Mouse (Mus musculus): ENCODE data around the gene Ldlrad1. TPM values are rescaled to one million over a fixed set of nuclear protein-coding genes. Genes with fewer than 3 reads are reported as not detected.

Gene Ldlrad1
- total RNA-seq (2015) (not detected in 2 replicates), total RNA-seq (2017) (not detected in 2 replicates)

- ATAC-seq (ENCODE audit: poor library complexity, severe bottlenecking), result no peak
These were observed at the start of gene Ldlrad1 for GRCm38 (mm10) chr4:107208880-107209279. Gene Ldlrad1, plus strand, starts transcription at chr4:107209180.

- ATAC-seq (ENCODE audit: poor library complexity, severe bottlenecking), result no peak
These were observed 48.8 kb upstream of the Ldlrad1 start for GRCm38 (mm10) chr4:107160181-107160580.

GRCm38 (mm10) chr4:107163341-107163740 is 45.6 kb upstream of the Ldlrad1 start:
- ATAC-seq (ENCODE audit: poor library complexity, severe bottlenecking), result no peak

GRCm38 (mm10) chr4:107163756-107164587 is 45.0 kb upstream of the Ldlrad1 start:
- ATAC-seq (ENCODE audit: poor library complexity, severe bottlenecking), result peak; percentile 84

- no peak for ATAC-seq (ENCODE audit: poor library complexity, severe bottlenecking)
These were observed 42.3 kb upstream of the Ldlrad1 start for GRCm38 (mm10) chr4:107166700-107167099.

GRCm38 (mm10) chr4:107167798-107168197 is 41.2 kb upstream of the Ldlrad1 start:
- peak; percentile 97 for ATAC-seq (ENCODE audit: poor library complexity, severe bottlenecking)

GRCm38 (mm10) chr4:107177506-107177905 is 31.5 kb upstream of the Ldlrad1 start:
- no peak for ATAC-seq (ENCODE audit: poor library complexity, severe bottlenecking)

- ATAC-seq (ENCODE audit: poor library complexity, severe bottlenecking), result peak; percentile 84
These were observed 30.7 kb upstream of the Ldlrad1 start, which contains the start of gene Tmem59 for GRCm38 (mm10) chr4:107178182-107178829. Gene Tmem59, plus strand, starts transcription at chr4:107178399.

GRCm38 (mm10) chr4:107178830-107179490 is 30.0 kb upstream of the Ldlrad1 start, which contains the start of gene Tceanc2:
Gene Tceanc2, minus strand, starts transcription at chr4:107179116.
- peak; percentile 35 for ATAC-seq (ENCODE audit: poor library complexity, severe bottlenecking)

GRCm38 (mm10) chr4:107179561-107179960 is 29.4 kb upstream of the Ldlrad1 start:
- ATAC-seq (ENCODE audit: poor library complexity, severe bottlenecking), result no peak

GRCm38 (mm10) chr4:107180746-107181145 is 28.2 kb upstream of the Ldlrad1 start:
- ATAC-seq (ENCODE audit: poor library complexity, severe bottlenecking), result no peak

GRCm38 (mm10) chr4:107181866-107182265 is 27.1 kb upstream of the Ldlrad1 start:
- ATAC-seq (ENCODE audit: poor library complexity, severe bottlenecking), result no peak

GRCm38 (mm10) chr4:107182796-107183195 is 26.2 kb upstream of the Ldlrad1 start:
- ATAC-seq (ENCODE audit: poor library complexity, severe bottlenecking), result no peak

GRCm38 (mm10) chr4:107183203-107183602 is 25.8 kb upstream of the Ldlrad1 start:
- no peak for ATAC-seq (ENCODE audit: poor library complexity, severe bottlenecking)

- no peak for ATAC-seq (ENCODE audit: poor library complexity, severe bottlenecking)
These were observed 23.3 kb upstream of the Ldlrad1 start for GRCm38 (mm10) chr4:107185703-107186102.

GRCm38 (mm10) chr4:107193841-107194240 is 15.1 kb upstream of the Ldlrad1 start:
- ATAC-seq (ENCODE audit: poor library complexity, severe bottlenecking), result peak; percentile 47; the same call in 1 of the 2 replicates

GRCm38 (mm10) chr4:107196454-107196853 is 12.5 kb upstream of the Ldlrad1 start:
- ATAC-seq (ENCODE audit: poor library complexity, severe bottlenecking), result no peak

GRCm38 (mm10) chr4:107198072-107198471 is 10.9 kb upstream of the Ldlrad1 start:
- ATAC-seq (ENCODE audit: poor library complexity, severe bottlenecking), result no peak

- ATAC-seq (ENCODE audit: poor library complexity, severe bottlenecking), result peak; percentile 46; the same call in 1 of the 2 replicates
These were observed 7.2 kb upstream of the Ldlrad1 start for GRCm38 (mm10) chr4:107201779-107202178.

GRCm38 (mm10) chr4:107203001-107203400 is 6.0 kb upstream of the Ldlrad1 start:
- ATAC-seq (ENCODE audit: poor library complexity, severe bottlenecking), result peak; percentile 45

GRCm38 (mm10) chr4:107207016-107207415 is 2.0 kb upstream of the Ldlrad1 start:
- no peak for ATAC-seq (ENCODE audit: poor library complexity, severe bottlenecking)

Measured in megakaryocyte, adult 5-6 weeks (primary cell).